Mouse (Mus musculus) forebrain, embryonic 14.5 days (tissue): ENCODE results near the gene Atp2b4. TPM values are rescaled to one million over a fixed set of nuclear protein-coding genes. Genes with fewer than 3 reads are reported as not detected.
"Not testable (repeated sequence)": the region's sequence is repeated elsewhere in the genome, so short reads cannot be mapped to it uniquely, and the experiment has no call there.

Source experiments
- ATAC-seq: fragments of 200-750 bp; cut with Nextera tagmentation; 2 replicates; pipeline ENCODE4 v1.8.0; 2017; ENCODE audit warnings: mild to moderate bottlenecking, moderate library complexity
- DNase-seq: peaks from one replicate; pipeline ENCODE4 v3.0.0-alpha.2; 2015; ENCODE audit warnings: low spot score
- H3K27ac ChIP-seq: fragments of 300-500 bp; sonication (generic); 2 replicates; pipeline ENCODE4 v1.5.1; 2014; ENCODE audit warnings: low read depth, mild to moderate bottlenecking, control low read depth, low read length, moderate library complexity
- H3K27me3 ChIP-seq: fragments of 300-500 bp; sonication (generic); replicated peaks from 2 replicates; pipeline ENCODE4 v1.6.1; 2014; ENCODE audit warnings: low read length, control low read depth, mixed read lengths; ENCODE audit not compliant: control insufficient read depth, insufficient read depth
- H3K36me3 ChIP-seq: fragments of 300-500 bp; sonication (generic); 2 replicates; pipeline ENCODE4 v1.6.1; 2014; ENCODE audit warnings: low read length, control low read depth; ENCODE audit not compliant: control insufficient read depth, insufficient read depth
- H3K4me1 ChIP-seq: fragments of 300-500 bp; sonication (generic); 2 replicates; pipeline ENCODE4 v1.6.1; 2014; ENCODE audit warnings: antibody characterized with exemption, low read length, control low read depth; ENCODE audit not compliant: control insufficient read depth, insufficient read depth
- H3K4me2 ChIP-seq: fragments of 300-500 bp; sonication (generic); 2 replicates; pipeline ENCODE4 v1.6.1; 2014; ENCODE audit warnings: mild to moderate bottlenecking, control low read depth, low read length
- H3K4me3 ChIP-seq: fragments of 300-500 bp; sonication (generic); 2 replicates; pipeline ENCODE4 v1.5.1; 2014; ENCODE audit warnings: low read depth, low read length, control low read depth
- H3K9ac ChIP-seq: fragments of 300-500 bp; sonication (generic); 2 replicates; pipeline ENCODE4 v1.6.1; 2014; ENCODE audit warnings: mild to moderate bottlenecking, low read length, control low read depth, moderate library complexity
- H3K9me3 ChIP-seq: fragments of 300-500 bp; sonication (generic); replicated peaks from 2 replicates; pipeline ENCODE4 v1.6.1; 2016; ENCODE audit warnings: low read length, control low read depth, mixed read lengths; ENCODE audit not compliant: control insufficient read depth
- WGBS: fragments of 180-500 bp; shearing (Covaris S2); extraction: QIAGEN DNeasy Blood & Tissue Kit; methylation state at CpG from one replicate; pipeline ENCODE4 v1.1.7; 2014; 5-methylcytosine and 5-hydroxymethylcytosine counted together
- polyA plus RNA-seq: library from polyadenylated mRNA; unstranded; fragments of >200 nt; fragmentation: Nextera tagmentation; extraction: Ambion mirVana; gene quantifications from 2 replicates; pipeline ENCODE4 v1.2.1, GENCODE M21; 2014

Atp2b4 gene
- polyA plus RNA-seq, 1 experiment from 2014 or later, result 10.2 TPM

DNA sequence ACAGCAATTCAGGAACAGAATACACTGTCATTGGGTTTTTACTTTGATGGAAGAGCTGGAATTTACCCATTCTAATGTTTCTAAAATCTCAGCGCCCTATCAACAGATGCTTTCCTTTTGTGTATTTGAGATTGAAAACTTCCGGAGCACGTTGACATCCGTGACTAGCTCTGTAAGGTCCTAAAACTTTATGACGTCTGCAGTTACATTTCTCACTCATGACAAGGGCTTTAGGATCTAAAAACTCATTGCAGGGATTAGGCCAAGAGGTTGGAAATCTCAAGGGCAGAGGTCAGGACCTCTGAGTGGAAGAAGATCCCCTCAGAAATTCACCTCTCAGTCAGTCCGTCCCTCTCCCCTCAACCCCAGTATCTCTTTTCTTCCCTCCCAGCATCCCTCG, 112.5 kb downstream of the Atp2b4 start:
- no peak for DNase-seq

DNA sequence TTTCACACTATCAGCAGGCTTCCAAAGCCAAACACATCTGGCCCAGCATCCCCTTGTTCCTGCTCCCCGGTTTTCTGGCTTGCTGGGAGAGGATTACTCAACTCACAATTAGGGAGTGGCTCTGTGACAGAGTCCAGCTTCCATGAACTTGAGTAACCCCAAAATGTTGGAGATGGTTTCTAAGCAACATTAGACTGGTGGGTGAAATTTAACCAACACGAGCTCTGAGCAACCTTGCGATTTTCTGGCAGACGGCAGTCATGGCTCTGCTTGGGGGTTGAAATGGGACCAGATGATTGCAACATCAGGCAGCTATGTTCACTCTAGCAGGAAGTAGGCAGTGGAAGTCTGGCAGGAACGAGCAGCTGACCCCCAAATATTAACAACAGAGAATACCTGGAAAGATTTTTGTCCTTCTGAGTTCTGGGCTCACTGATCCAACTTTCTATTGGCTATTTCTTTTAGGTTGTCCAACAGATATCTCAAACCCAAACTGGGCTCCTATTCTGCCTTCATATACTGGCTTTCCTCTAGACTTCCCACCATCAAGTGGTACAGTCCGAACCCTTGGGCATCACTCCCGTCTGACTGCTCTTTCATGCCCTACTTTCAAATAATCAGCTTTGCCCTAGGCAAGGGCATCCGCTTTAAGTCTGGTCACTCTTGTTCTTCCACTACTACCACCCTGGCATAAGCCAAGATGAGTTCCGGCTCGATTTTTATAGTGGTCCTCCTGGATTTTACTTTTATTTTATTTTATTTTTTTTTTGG, 114.9 kb downstream of the Atp2b4 start:
- DNase-seq, result no peak
- Histone ChIP-seq H3K4me3 (no peak overlapping the region), H3K27ac (no peak overlapping the region), H3K9ac (no peak overlapping the region), H3K9me3 (no peaks in the 10 kb centered on the region), H3K36me3 (no peaks in the 10 kb centered on the region), H3K4me1 (no peaks in the 10 kb centered on the region), H3K4me2 (no peak overlapping the region), H3K27me3 (no peaks in the 10 kb centered on the region)
- WGBS, result 81% methylated on average over 10 of the region's 10 CpGs
- no peak for ATAC-seq

More for the DNA sequence above, 112.5 kb downstream of the Atp2b4 start:
- Histone ChIP-seq H3K9me3 (no peaks in the 10 kb centered on the region), H3K9ac (no peak overlapping the region), H3K4me2 (no peak overlapping the region), H3K4me3 (no peak overlapping the region), H3K4me1 (no peaks in the 10 kb centered on the region), H3K27ac (no peak overlapping the region), H3K36me3 (no peaks in the 10 kb centered on the region), H3K27me3 (no peaks in the 10 kb centered on the region)
- no peak for ATAC-seq
- 78% methylated on average over 7 of the region's 7 CpGs for WGBS

DNA sequence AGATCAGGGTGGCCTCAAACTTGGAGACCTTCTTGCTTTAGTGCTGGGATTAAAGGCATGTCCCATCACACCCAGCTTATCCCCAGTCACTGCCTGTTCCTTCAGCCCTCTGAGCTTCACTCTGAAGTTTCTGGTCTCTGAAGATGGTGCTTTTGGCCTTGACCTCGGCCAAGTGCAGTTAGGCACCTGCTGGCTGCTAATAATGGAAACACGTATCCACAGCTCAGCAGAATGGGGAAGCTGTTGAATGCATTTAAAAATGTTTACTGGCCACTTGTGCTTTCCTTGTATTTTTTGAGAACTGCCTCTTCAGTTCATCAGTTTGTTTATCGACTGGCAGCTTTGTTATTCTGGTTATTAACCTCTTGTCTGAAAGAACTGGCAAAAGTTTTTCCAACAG, 129.0 kb downstream of the Atp2b4 start:
- Histone ChIP-seq H3K4me2 (no peak overlapping the region), H3K27ac (no peak overlapping the region), H3K4me1 (no peaks in the 10 kb centered on the region), H3K9ac (no peak overlapping the region), H3K36me3 (no peaks in the 10 kb centered on the region), H3K4me3 (no peak overlapping the region), H3K9me3 (no peaks in the 10 kb centered on the region), H3K27me3 (no peaks in the 10 kb centered on the region)
- ATAC-seq, result no peak
- 67% methylated on average over 3 of the region's 3 CpGs for WGBS
- no peak for DNase-seq

DNA sequence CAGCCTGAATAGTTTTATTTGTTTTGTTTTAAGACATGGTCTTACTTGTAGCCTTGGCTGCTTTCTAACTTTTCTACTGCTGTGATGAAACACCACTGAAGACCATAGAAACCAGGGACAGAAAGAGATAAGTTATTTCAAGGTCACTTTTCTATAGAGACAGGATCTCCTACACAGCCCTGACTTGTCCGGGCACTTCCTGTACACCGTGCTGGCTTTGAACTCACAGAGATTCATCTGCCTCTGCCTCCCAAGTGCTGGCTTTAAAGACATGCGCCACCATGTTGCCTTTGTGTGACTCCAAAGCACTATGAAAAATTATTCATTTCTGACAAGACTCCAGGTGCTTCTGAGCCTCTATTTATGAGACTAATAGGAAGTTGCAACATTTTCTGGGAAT, 129.6 kb downstream of the Atp2b4 start:
- Histone ChIP-seq H3K4me2 (no peak overlapping the region), H3K9me3 (no peaks in the 10 kb centered on the region), H3K9ac (no peak overlapping the region), H3K27me3 (no peaks in the 10 kb centered on the region), H3K27ac (no peak overlapping the region), H3K36me3 (no peaks in the 10 kb centered on the region), H3K4me3 (no peak overlapping the region), H3K4me1 (no peaks in the 10 kb centered on the region)
- 98% methylated on average over 3 of the region's 3 CpGs for WGBS
- DNase-seq (no peak), ATAC-seq (no peak)

DNA sequence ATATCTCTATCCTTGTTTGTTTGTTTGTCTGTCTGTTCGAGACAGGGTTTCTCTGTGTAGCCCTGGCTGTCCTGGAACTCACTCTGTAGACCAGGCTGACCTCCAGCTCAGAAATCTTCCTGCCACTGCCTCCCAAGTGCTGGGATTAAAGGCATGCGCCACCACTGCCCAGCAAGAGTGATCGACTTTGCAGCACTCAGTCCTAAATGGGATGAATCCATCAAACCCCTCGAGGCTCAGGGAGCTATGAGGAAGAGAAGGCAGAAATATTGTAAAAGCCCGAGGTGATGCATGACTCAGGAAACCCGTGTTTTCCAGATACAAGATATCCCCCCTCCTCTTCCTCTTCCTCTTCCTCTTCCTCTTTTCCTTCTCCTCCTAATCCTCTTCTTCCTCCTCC, 130.1 kb downstream of the Atp2b4 start:
- ATAC-seq, result no peak
- Histone ChIP-seq H3K9me3 (no peaks in the 10 kb centered on the region), H3K36me3 (no peaks in the 10 kb centered on the region), H3K9ac (no peak overlapping the region), H3K4me1 (no peaks in the 10 kb centered on the region), H3K27me3 (no peaks in the 10 kb centered on the region), H3K27ac (no peak overlapping the region), H3K4me3 (no peak overlapping the region), H3K4me2 (no peak overlapping the region)
- WGBS, result 86% methylated on average over 6 of the region's 6 CpGs
- DNase-seq, result no peak

DNA sequence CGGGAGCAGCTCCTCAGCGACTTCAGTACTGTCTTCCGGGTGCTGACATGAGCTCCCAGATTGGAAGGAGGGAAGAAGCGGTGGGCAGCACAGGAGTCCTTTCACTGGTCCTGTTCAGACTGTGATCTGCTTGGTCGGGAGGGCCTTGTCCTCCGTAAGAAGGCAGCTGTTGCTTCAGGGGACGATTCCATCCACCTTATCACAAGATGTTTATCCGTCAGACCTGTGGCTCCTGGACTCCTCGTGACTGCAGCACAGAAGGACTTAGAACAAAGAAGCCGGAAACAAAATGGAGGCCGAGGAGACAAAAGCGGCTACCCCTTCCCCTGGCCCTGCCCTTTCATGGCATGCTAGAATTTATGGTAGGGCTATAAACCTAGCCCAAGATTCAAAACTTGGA, 130.7 kb downstream of the Atp2b4 start:
- Histone ChIP-seq H3K27me3 (no peaks in the 10 kb centered on the region), H3K27ac (no peak overlapping the region), H3K9me3 (no peaks in the 10 kb centered on the region), H3K36me3 (no peaks in the 10 kb centered on the region), H3K4me2 (no peak overlapping the region), H3K4me1 (no peaks in the 10 kb centered on the region), H3K4me3 (no peak overlapping the region), H3K9ac (no peak overlapping the region)
- 82% methylated on average over 12 of the region's 12 CpGs for WGBS
- ATAC-seq, result no peak
- no peak for DNase-seq

DNA sequence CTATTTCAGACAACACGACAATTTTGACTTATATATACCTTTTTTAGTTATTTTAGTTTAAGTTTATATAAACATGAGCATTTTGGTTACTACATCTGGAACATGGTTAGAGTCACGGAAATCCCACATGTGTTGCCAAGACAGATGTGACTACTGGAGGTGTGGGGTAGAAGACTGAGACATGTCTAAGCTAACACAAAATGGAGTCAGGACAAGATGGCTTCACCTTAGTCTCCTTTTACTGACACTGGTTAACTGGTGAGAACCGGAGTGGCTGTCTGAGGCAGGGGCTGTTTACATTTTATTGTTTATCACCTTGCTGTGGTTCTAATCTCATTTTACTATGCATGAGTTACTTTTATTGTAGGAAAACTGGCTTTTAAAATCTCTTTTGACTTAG, 132.2 kb downstream of the Atp2b4 start:
- H3K27me3 ChIP-seq, result no peaks in the 10 kb centered on the region
- H3K4me1 ChIP-seq, result no peaks in the 10 kb centered on the region
- no peak overlapping the region for H3K4me3 ChIP-seq
- ATAC-seq (no peak), DNase-seq (no peak)
- no peak overlapping the region for H3K4me2 ChIP-seq
- WGBS, result 87% methylated on average over 3 of the region's 3 CpGs
- H3K9me3 ChIP-seq, result no peaks in the 10 kb centered on the region
- H3K9ac ChIP-seq, result no peak overlapping the region
- no peak overlapping the region for H3K27ac ChIP-seq
- H3K36me3 ChIP-seq, result no peaks in the 10 kb centered on the region

DNA sequence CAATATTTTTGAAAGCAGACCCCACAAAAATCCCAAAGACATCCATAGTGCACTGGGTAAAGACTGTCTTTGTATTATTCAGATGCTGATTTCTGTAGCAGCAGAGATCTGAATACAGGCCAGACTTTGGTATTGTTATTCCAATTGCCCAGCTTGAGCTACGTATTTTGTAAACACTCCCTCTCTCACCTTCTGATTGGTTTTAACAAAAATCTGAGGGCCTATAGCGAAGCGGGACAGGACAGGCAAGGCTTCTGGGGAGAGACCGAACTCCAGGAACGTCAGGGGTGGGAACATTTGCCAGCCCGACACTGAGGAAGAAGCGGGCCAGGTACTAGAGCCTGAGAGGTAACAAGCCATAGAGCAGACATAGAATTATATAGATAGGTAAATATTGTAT, 133.1 kb downstream of the Atp2b4 start:
- Histone ChIP-seq H3K9ac (no peak overlapping the region), H3K36me3 (no peaks in the 10 kb centered on the region), H3K4me1 (no peaks in the 10 kb centered on the region), H3K27me3 (no peaks in the 10 kb centered on the region), H3K4me3 (no peak overlapping the region), H3K4me2 (no peak overlapping the region), H3K27ac (no peak overlapping the region), H3K9me3 (no peaks in the 10 kb centered on the region)
- 0 out of 2 replicates have a peak, but pooled peaks have one; percentile 26 for ATAC-seq
- WGBS, result 15% methylated on average over 7 of the region's 7 CpGs
- DNase-seq, result peak; percentile 51

DNA sequence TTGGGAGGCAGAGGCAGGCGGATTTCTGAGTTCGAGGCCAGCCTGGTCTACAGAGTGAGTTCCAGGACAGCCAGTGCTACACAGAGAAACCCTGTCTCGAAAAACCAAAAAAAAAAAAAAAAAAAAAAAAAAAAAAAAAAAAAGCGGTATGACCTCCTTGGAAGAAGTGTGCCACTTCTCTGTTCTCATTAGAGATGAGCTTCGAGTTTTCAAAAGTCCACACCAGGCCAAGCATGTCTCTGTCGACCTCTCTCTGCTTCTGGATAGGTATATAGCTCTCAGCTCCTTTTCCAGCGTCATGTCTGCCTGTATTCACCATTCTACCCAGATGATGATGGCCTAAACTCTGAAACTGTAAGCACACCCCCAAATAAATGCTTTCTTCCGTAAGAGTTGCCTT, 135.1 kb downstream of the Atp2b4 start:
- WGBS, result 89% methylated on average over 6 of the region's 8 CpGs
- not testable (repeated sequence) for H3K27ac ChIP-seq, H3K4me2 ChIP-seq, H3K27me3 ChIP-seq, ATAC-seq, H3K36me3 ChIP-seq, H3K4me1 ChIP-seq, H3K4me3 ChIP-seq, H3K9me3 ChIP-seq, H3K9ac ChIP-seq, DNase-seq
